Mouse (Mus musculus) thymus, postnatal 4 days (tissue): Measurements from ENCODE around the gene Hyal3.

ENCODE experiments used
- DNase-seq: peaks from one replicate; pipeline ENCODE4 v3.0.0; 2021

Hyal3 gene

GRCm38 (mm10) chr9:107575579-107576356 is 4.8 kb upstream of the Hyal3 start:
- DNase-seq = no peak

GRCm38 (mm10) chr9:107576357-107577107 is 4.1 kb upstream of the Hyal3 start, which contains the start of gene Hyal1:
Gene Hyal1 (plus strand): TSS chr9:107576927.
- DNase-seq = no peak

GRCm38 (mm10) chr9:107577871-107578270 is 2.7 kb upstream of the Hyal3 start:
- DNase-seq = no peak

- DNase-seq = no peak
Observed at GRCm38 (mm10) chr9:107578587-107578986, 2.0 kb upstream of the Hyal3 start, which contains the start of gene Naa80. Gene Naa80 (plus strand): TSS chr9:107578887.

GRCm38 (mm10) chr9:107579023-107579900 is 1.4 kb upstream of the Hyal3 start:
- no peak for DNase-seq

- DNase-seq = no peak
Observed at GRCm38 (mm10) chr9:107581584-107581983, 966 bp downstream of the Hyal3 start.

- DNase-seq = no peak
Observed at GRCm38 (mm10) chr9:107582509-107583062, 2.0 kb downstream of the Hyal3 start.

GRCm38 (mm10) chr9:107583174-107583573 is 2.6 kb downstream of the Hyal3 start:
- DNase-seq = no peak

GRCm38 (mm10) chr9:107586504-107586903 is 5.9 kb downstream of the Hyal3 start:
- no peak for DNase-seq

- DNase-seq = peak; percentile 97
Observed at GRCm38 (mm10) chr9:107586974-107587832, 6.6 kb downstream of the Hyal3 start, which contains the start of gene Ifrd2. Gene Ifrd2 (plus strand): TSS chr9:107587642.

- DNase-seq = no peak
Observed at GRCm38 (mm10) chr9:107587833-107588639, 7.4 kb downstream of the Hyal3 start.

- no peak for DNase-seq
Observed at GRCm38 (mm10) chr9:107590058-107590772, 9.6 kb downstream of the Hyal3 start.

GRCm38 (mm10) chr9:107590773-107591060 is 10.1 kb downstream of the Hyal3 start:
- DNase-seq = no peak

- no peak for DNase-seq
Observed at GRCm38 (mm10) chr9:107593101-107593976, 12.7 kb downstream of the Hyal3 start.

- DNase-seq = no peak
Observed at GRCm38 (mm10) chr9:107594281-107595062, 13.9 kb downstream of the Hyal3 start.

GRCm38 (mm10) chr9:107596619-107597569 is 16.3 kb downstream of the Hyal3 start:
- no peak for DNase-seq

- no peak for DNase-seq
Observed at GRCm38 (mm10) chr9:107598385-107598784, 17.8 kb downstream of the Hyal3 start.
